Mouse (Mus musculus): Measurements from ENCODE around the gene Nxf1.
A peak's percentile ranks its signal among the peaks of the same experiment; 100 is the strongest.

Gene Nxf1

GRCm38 (mm10) chr19:8756635-8757387, at the start of gene Nxf1:
Gene Nxf1 (plus strand): TSS chr19:8757073.
- peak; percentile 61; the same call in 1 of the 2 replicates for TF ChIP-seq GATA4 (IDR thresholded peaks at IDR 0.05; ENCODE audit: insufficient replicate concordance, low read length)

- no peak for TF ChIP-seq GATA4 (IDR thresholded peaks at IDR 0.05; ENCODE audit: insufficient replicate concordance, low read length)
Observed at GRCm38 (mm10) chr19:8708954-8709353, 47.9 kb upstream of the Nxf1 start.

- TF ChIP-seq GATA4 (IDR thresholded peaks at IDR 0.05; ENCODE audit: insufficient replicate concordance, low read length) = no peak
Observed at GRCm38 (mm10) chr19:8710057-8710456, 46.8 kb upstream of the Nxf1 start.

- no peak for TF ChIP-seq GATA4 (IDR thresholded peaks at IDR 0.05; ENCODE audit: insufficient replicate concordance, low read length)
Observed at GRCm38 (mm10) chr19:8711506-8711905, 45.4 kb upstream of the Nxf1 start.

GRCm38 (mm10) chr19:8711949-8712869, 44.7 kb upstream of the Nxf1 start:
- no peak for TF ChIP-seq GATA4 (IDR thresholded peaks at IDR 0.05; ENCODE audit: insufficient replicate concordance, low read length)

GRCm38 (mm10) chr19:8712870-8713305, 44.0 kb upstream of the Nxf1 start:
- no peak for TF ChIP-seq GATA4 (IDR thresholded peaks at IDR 0.05; ENCODE audit: insufficient replicate concordance, low read length)

- peak; percentile 73; the same call in 1 of the 2 replicates for TF ChIP-seq GATA4 (IDR thresholded peaks at IDR 0.05; ENCODE audit: insufficient replicate concordance, low read length)
Observed at GRCm38 (mm10) chr19:8713306-8713996, 43.4 kb upstream of the Nxf1 start.

- no peak for TF ChIP-seq GATA4 (IDR thresholded peaks at IDR 0.05; ENCODE audit: insufficient replicate concordance, low read length)
Observed at GRCm38 (mm10) chr19:8713997-8714652, 42.7 kb upstream of the Nxf1 start.

- no peak for TF ChIP-seq GATA4 (IDR thresholded peaks at IDR 0.05; ENCODE audit: insufficient replicate concordance, low read length)
Observed at GRCm38 (mm10) chr19:8714653-8715481, 42.0 kb upstream of the Nxf1 start.

- no peak for TF ChIP-seq GATA4 (IDR thresholded peaks at IDR 0.05; ENCODE audit: insufficient replicate concordance, low read length)
Observed at GRCm38 (mm10) chr19:8715868-8716766, 40.8 kb upstream of the Nxf1 start.

- TF ChIP-seq GATA4 (IDR thresholded peaks at IDR 0.05; ENCODE audit: insufficient replicate concordance, low read length) = no peak
Observed at GRCm38 (mm10) chr19:8716767-8717475, 40.0 kb upstream of the Nxf1 start.

- no peak for TF ChIP-seq GATA4 (IDR thresholded peaks at IDR 0.05; ENCODE audit: insufficient replicate concordance, low read length)
Observed at GRCm38 (mm10) chr19:8718357-8718756, 38.5 kb upstream of the Nxf1 start.
